In genomic region chr10:82695956-82696355, GRCm38 (mm10) we compare ENCODE assay signal across 8 mouse cellular contexts. TPM values are rescaled to one million over a fixed set of nuclear protein-coding genes. Genes with fewer than 3 reads are reported as not detected.
A peak's percentile ranks its signal among the peaks of the same experiment; 100 is the strongest.
DNase-seq lines count a peak whose midpoint lies in the region; ATAC-seq and TF ChIP-seq lines count a peak whose summit lies in the region.
"Had no signal": no experiment of that assay in that cellular context is flagged by ENCODE, and none has a peak within 500 bp of the region (broad histone marks: within the 10 kb centered on the region; RNA-seq: fewer than 3 reads in every experiment).

Gene Hcfc2 (plus strand): TSS chr10:82696160.

- no peaks in the 10 kb centered on the region; the same call in 1 of the 2 replicates for H3K79me2 ChIP-seq in CH12.LX (replicated peaks; ENCODE audit: control insufficient read depth, extremely low read depth, insufficient read depth, poor library complexity, severe bottlenecking)

- intact Hi-C loops in gastrocnemius, adult 2 months (cut with DNase I) = loop anchor here (2.0 kb wide), 1 partner anchor 27 kb away; no protein-coding TSS in a partner anchor

- no peak for TF ChIP-seq POLR2A in CH12.LX (IDR thresholded peaks at IDR 0.05; ENCODE audit: low read depth, low read length)

- 85% methylated on average over 5 of the region's 5 CpGs for WGBS in hindbrain, embryonic 16.5 days

- no peak for TF ChIP-seq EP300 in CH12.LX (IDR thresholded peaks at IDR 0.05; ENCODE audit: low read length)

- no peaks in the 10 kb centered on the region for H3K36me3 ChIP-seq in CH12.LX (replicated peaks in 1 of 2; ENCODE audit: control insufficient read depth in 1 of 2, insufficient read depth in 1 of 2, low read length in 1 of 2)
- H3K36me3 ChIP-seq in hindbrain, embryonic 16.5 days (ENCODE audit: control insufficient read depth, insufficient read depth, low read length) = no peaks in the 10 kb centered on the region
- H3K36me3 ChIP-seq in megakaryocyte, embryonic 14.5 days (replicated peaks; ENCODE audit: low read length) = peaks cover 6% of the 10 kb centered on the region

- no peak for TF ChIP-seq RAD21 in CH12.LX (IDR thresholded peaks at IDR 0.05; ENCODE audit: low read depth, low read length)

- H3K27me3 ChIP-seq in CH12.LX (replicated peaks) = no peaks in the 10 kb centered on the region
- H3K27me3 ChIP-seq in hindbrain, embryonic 16.5 days (replicated peaks; ENCODE audit: control insufficient read depth, insufficient read depth, low read length) = no peaks in the 10 kb centered on the region; the same call in 1 of the 2 replicates
- peaks cover 3% of the 10 kb centered on the region for H3K27me3 ChIP-seq in megakaryocyte, embryonic 14.5 days (replicated peaks)

- no peak for DNase-seq in CH12.LX (ENCODE audit: extremely low read depth)
- no peak for DNase-seq in adrenal gland, adult 18-20 months (ENCODE audit: low spot score in 2 of 2)
- DNase-seq in gastrocnemius, adult 2 months = no peak
- no peak for DNase-seq in cerebellum, adult 9-11 months
- no peak for DNase-seq in yolk sac, embryonic 10.5 days (ENCODE audit: low spot score)

- in situ Hi-C loops in CH12.LX (cut with MboI; ENCODE audit: low pct_ligation_motif_present, low pct_unique_long_range_greater_than_20kb, low sequenced_read_pairs) = no loop called here

- no peak within 1 kb of the TSS for H3K9ac ChIP-seq in CH12.LX (ENCODE audit: insufficient read depth, low read depth)
- H3K9ac ChIP-seq in hindbrain, embryonic 16.5 days (ENCODE audit: low read depth, low read length) = no peak within 1 kb of the TSS

- no peaks in the 10 kb centered on the region for H3K9me3 ChIP-seq in CH12.LX (replicated peaks; ENCODE audit: low read length)
- H3K9me3 ChIP-seq in hindbrain, embryonic 16.5 days (ENCODE audit: control insufficient read depth, low read length) = no peaks in the 10 kb centered on the region
- no peaks in the 10 kb centered on the region for H3K9me3 ChIP-seq in megakaryocyte, embryonic 14.5 days

- H3K4me3 ChIP-seq in CH12.LX (replicated peaks in 1 of 3; ENCODE audit: low read depth in 2 of 3, low read length in 2 of 3, poor library complexity in 1 of 3) = no peak within 1 kb of the TSS
- H3K4me3 ChIP-seq in gastrocnemius, adult 2 months = no peak within 1 kb of the TSS
- no peak within 1 kb of the TSS for H3K4me3 ChIP-seq in hindbrain, embryonic 16.5 days (ENCODE audit: low read length)
- peak within 1 kb of the TSS; percentile 78 for H3K4me3 ChIP-seq in megakaryocyte, embryonic 14.5 days (replicated peaks)
- H3K4me3 ChIP-seq: erythroblast, embryonic 14.5 days had no signal

- H3K4me2 ChIP-seq in CH12.LX (ENCODE audit: insufficient read depth, low read depth, poor library complexity, severe bottlenecking) = 0 out of 2 replicates have a peak within 1 kb of the TSS, but pooled peaks have one; percentile 18
- H3K4me2 ChIP-seq in hindbrain, embryonic 16.5 days (ENCODE audit: low read length) = no peak within 1 kb of the TSS

- no peak within 1 kb of the TSS for H3K27ac ChIP-seq in CH12.LX (ENCODE audit: insufficient read depth, low read depth)
- H3K27ac ChIP-seq in gastrocnemius, adult 2 months = peak within 1 kb of the TSS; percentile 56
- H3K27ac ChIP-seq in hindbrain, embryonic 16.5 days (ENCODE audit: low read depth, low read length) = no peak within 1 kb of the TSS

- ATAC-seq in hindbrain, embryonic 16.5 days = no peak

- peaks cover 11 to 33% of the 10 kb centered on the region in 2 experiments for H3K4me1 ChIP-seq in CH12.LX (ENCODE audit: control insufficient read depth in 1 of 2, insufficient read depth in 2 of 2)
- H3K4me1 ChIP-seq in hindbrain, embryonic 16.5 days (ENCODE audit: control insufficient read depth, insufficient read depth, low read depth, low read length) = peaks cover 14% of the 10 kb centered on the region
- peaks cover 74% of the 10 kb centered on the region for H3K4me1 ChIP-seq in megakaryocyte, embryonic 14.5 days

- dilution Hi-C loops in CH12.LX (cut with MboI; ENCODE audit: extremely low pct_ligation_motif_present, extremely low pct_unique_long_range_greater_than_20kb, low sequenced_read_pairs) = no loop called here

- TF ChIP-seq CTCF in CH12.LX (conservative IDR thresholded peaks at IDR 0.05 in 1 of 2, IDR thresholded peaks at IDR 0.05 in 1 of 2; ENCODE audit: low read depth in 2 of 2, low read length in 2 of 2) = no peak
- no peak for TF ChIP-seq CTCF in gastrocnemius, adult 2 months (IDR thresholded peaks at IDR 0.05)

TF ChIP-seq in CH12.LX, 34 proteins besides CTCF, POLR2A, EP300 and RAD21:
- TF ChIP-seq MXI1 (IDR thresholded peaks at IDR 0.05; ENCODE audit: low read depth, low read length) = no peak
- no peak for TF ChIP-seq HCFC1 (IDR thresholded peaks at IDR 0.05; ENCODE audit: low read depth, low read length)

RNA-seq across cellular contexts. Expression of gene Hcfc2, which starts in this region (rescaled TPM):
- 12.1 and 13.0 TPM in 2 replicates for total RNA-seq in CH12.LX (2012; rRNA removed)
- 12.3 and 13.8 TPM in 2 replicates for total RNA-seq in CH12.LX (2014; rRNA removed)
- 8.8 and 10.5 TPM in 2 replicates for polyA plus RNA-seq in CH12.LX (2012; ENCODE audit: insufficient read length, low read depth)
- 10 to 100 TPM; 29.6 to 32.1 TPM for total RNA-seq in adrenal gland, adult 18-20 months (2021)
- 10 to 100 TPM; 23.0 to 25.5 TPM for total RNA-seq in gastrocnemius, adult 2 months (2021)
- polyA plus RNA-seq in hindbrain, embryonic 16.5 days (2015; fragmentation: Nextera tagmentation; extraction: Ambion mirVana) = 37.7 and 44.6 TPM in 2 replicates
- polyA plus RNA-seq in megakaryocyte, embryonic 14.5 days (2012; ENCODE audit: insufficient read depth, low replicate concordance) = 1.9 and 2.9 TPM in 2 replicates
